ENCODE assay signal across 8 mouse cellular contexts in genomic region chr3:137680923-137681322, GRCm38 (mm10). TPM values are rescaled to one million over a fixed set of nuclear protein-coding genes. Genes with fewer than 3 reads are reported as not detected.
DNase-seq lines count a peak whose midpoint lies in the region; ATAC-seq and TF ChIP-seq lines count a peak whose summit lies in the region.
"Had no signal": no experiment of that assay in that cellular context is flagged by ENCODE, and none has a peak within 500 bp of the region (broad histone marks: within the 10 kb centered on the region; RNA-seq: fewer than 3 reads in every experiment).

No protein-coding gene starts in this region.

- no peak overlapping the region for H3K27ac ChIP-seq in cerebellum, adult 2 months (ENCODE audit: insufficient read depth, low read length)
- peak overlapping the region; percentile 40; the same call in 1 of the 2 replicates for H3K27ac ChIP-seq in gastrocnemius, adult 2 months
- peak overlapping the region; percentile 44; the same call in 1 of the 2 replicates for H3K27ac ChIP-seq in hindbrain, embryonic 16.5 days (ENCODE audit: low read depth, low read length)
- H3K27ac ChIP-seq: liver, embryonic 14.5 days had no signal

- DNase-seq in adrenal gland, adult 8-10 months, result peak; percentile 41
- DNase-seq in cerebellum, adult 2 months, result peak; percentile 72 to 79
- peak; percentile 75 for DNase-seq in gastrocnemius, adult 2 months
- peak; percentile 10 to 50 for DNase-seq in left cerebral cortex, postnatal 25 days (ENCODE audit: low spot score in 2 of 2)
- DNase-seq in ovary, postnatal 10 days (ENCODE audit: low spot score), result peak; percentile 33
- DNase-seq in thymus, postnatal 14 days, result no peak

- no peak overlapping the region for H3K4me2 ChIP-seq in hindbrain, embryonic 16.5 days (ENCODE audit: low read length)

- no peak overlapping the region for H3K4me3 ChIP-seq in cerebellum, adult 2 months (replicated peaks; ENCODE audit: insufficient read depth, low read depth, low read length)
- no peak overlapping the region for H3K4me3 ChIP-seq in gastrocnemius, adult 2 months
- H3K4me3 ChIP-seq in hindbrain, embryonic 16.5 days (ENCODE audit: low read length), result no peak overlapping the region

- no peaks in the 10 kb centered on the region for H3K4me1 ChIP-seq in cerebellum, adult 2 months (ENCODE audit: control insufficient read depth, insufficient read depth, low read length)
- peaks cover 17% of the 10 kb centered on the region for H3K4me1 ChIP-seq in hindbrain, embryonic 16.5 days (ENCODE audit: control insufficient read depth, insufficient read depth, low read depth, low read length)

- no peak overlapping the region for H3K9ac ChIP-seq in hindbrain, embryonic 16.5 days (ENCODE audit: low read depth, low read length)
- H3K9ac ChIP-seq: liver, embryonic 14.5 days had no signal

- no peak for TF ChIP-seq POLR2A in cerebellum, adult 2 months (IDR thresholded peaks at IDR 0.05; ENCODE audit: borderline replicate concordance, insufficient read depth, low read length)

- peak; percentile 94 for ATAC-seq in hindbrain, embryonic 16.5 days

- H3K27me3 ChIP-seq in cerebellum, adult 2 months (ENCODE audit: control insufficient read depth, insufficient read depth, low read length), result no peaks in the 10 kb centered on the region
- H3K27me3 ChIP-seq in hindbrain, embryonic 16.5 days (replicated peaks; ENCODE audit: control insufficient read depth, insufficient read depth, low read length), result no peaks in the 10 kb centered on the region

- no peak for TF ChIP-seq CTCF in cerebellum, adult 2 months (IDR thresholded peaks at IDR 0.05; ENCODE audit: borderline replicate concordance, insufficient read depth, low read depth, low read length)
- TF ChIP-seq CTCF in gastrocnemius, adult 2 months (IDR thresholded peaks at IDR 0.05), result no peak

- no peaks in the 10 kb centered on the region for H3K9me3 ChIP-seq in hindbrain, embryonic 16.5 days (ENCODE audit: control insufficient read depth, low read length)

- intact Hi-C loops in gastrocnemius, adult 2 months (cut with DNase I), result no loop called here
- intact Hi-C loops in left cerebral cortex, postnatal 25 days (cut with DNase I), result no loop called here

- H3K36me3 ChIP-seq in hindbrain, embryonic 16.5 days (ENCODE audit: control insufficient read depth, insufficient read depth, low read length), result no peaks in the 10 kb centered on the region

- WGBS in cerebellum, adult 2 months, result 4% methylated on average over 3 of the region's 3 CpGs
- 3% methylated on average over 3 of the region's 3 CpGs for WGBS in hindbrain, embryonic 16.5 days

RNA-seq across cellular contexts. Expression of gene Gm21962, which starts 9.6 kb away (rescaled TPM):
- not detected for total RNA-seq in adrenal gland, adult 8-10 months (2022)
- polyA plus RNA-seq in cerebellum, adult 2 months (2012; rRNA removed), result not detected in 2 replicates
- not detected for total RNA-seq in gastrocnemius, adult 2 months (2021)
- not detected in 2 replicates for polyA plus RNA-seq in hindbrain, embryonic 16.5 days (2015; fragmentation: Nextera tagmentation; extraction: Ambion mirVana)
- total RNA-seq in left cerebral cortex, postnatal 25 days (2021), result not detected
- polyA plus RNA-seq: liver, embryonic 14.5 days had no signal

RNA-seq across cellular contexts. Expression of gene Ddit4l, which starts 59.5 kb away (rescaled TPM):
- total RNA-seq in adrenal gland, adult 8-10 months (2022), result 1 to 10 TPM; 1.1 to 2.0 (median 1.5) TPM
- 2.0 and 4.1 TPM in 2 replicates for polyA plus RNA-seq in cerebellum, adult 2 months (2012; rRNA removed)
- total RNA-seq in gastrocnemius, adult 2 months (2021), result 100 to 1,000 TPM; 226 to 250 TPM
- polyA plus RNA-seq in hindbrain, embryonic 16.5 days (2015; fragmentation: Nextera tagmentation; extraction: Ambion mirVana), result 11.2 and 11.4 TPM in 2 replicates
- 10 to 100 TPM; 24.1 to 25.8 TPM for total RNA-seq in left cerebral cortex, postnatal 25 days (2021)

Comparison
In these comparisons a context has a peak if more than half of its experiments do, and no peak if none do; other contexts are left out.
1. RNA of gene Ddit4l, which starts 59.5 kb away (total RNA-seq): 226 to 250 TPM in gastrocnemius, adult 2 months; 24.1 to 25.8 TPM in left cerebral cortex, postnatal 25 days and 1.1 to 2.0 TPM in adrenal gland, adult 8-10 months; every median in the first group is over 4 times any median in the second.